Comparison of ENCODE assay signal across 16 mouse cellular contexts in genomic region chr3:35694241-35694640, GRCm38 (mm10).
"Had no signal": no experiment of that assay in that cellular context is flagged by ENCODE, and none has a peak within 500 bp of the region (broad histone marks: within the 10 kb centered on the region; RNA-seq: fewer than 3 reads in every experiment).

No protein-coding gene starts in this region.

- H3K4me1 ChIP-seq: liver, embryonic 13.5 days; liver, embryonic 15.5 days; midbrain, embryonic 13.5 days; neural tube, embryonic 12.5 days; stomach, embryonic 15.5 days had no signal

- H3K36me3 ChIP-seq: liver, embryonic 13.5 days; liver, embryonic 15.5 days; midbrain, embryonic 13.5 days; neural tube, embryonic 12.5 days; stomach, embryonic 15.5 days had no signal

- H3K9ac ChIP-seq: liver, embryonic 13.5 days; liver, embryonic 15.5 days; liver, postnatal 0 days; midbrain, embryonic 13.5 days; neural tube, embryonic 12.5 days; stomach, embryonic 15.5 days had no signal

- H3K9me3 ChIP-seq: liver, embryonic 13.5 days; liver, embryonic 15.5 days; midbrain, embryonic 13.5 days; neural tube, embryonic 12.5 days; stomach, embryonic 15.5 days had no signal

- H3K27me3 ChIP-seq: liver, embryonic 13.5 days; liver, embryonic 15.5 days; megakaryocyte, embryonic 14.5 days; midbrain, embryonic 13.5 days; neural tube, embryonic 12.5 days; stomach, embryonic 15.5 days had no signal

- ATAC-seq: liver, postnatal 0 days; midbrain, embryonic 13.5 days; midbrain, embryonic 16.5 days had no signal

- H3K4me3 ChIP-seq: liver, embryonic 13.5 days; liver, embryonic 15.5 days; megakaryocyte, embryonic 14.5 days; midbrain, embryonic 13.5 days; neural tube, embryonic 12.5 days; stomach, embryonic 15.5 days had no signal

- DNase-seq: liver, embryonic 13.5 days; liver, postnatal 0 days; lung, adult 2 months; right cerebral cortex, postnatal 14 days; thymus, adult 2 months; thymus, postnatal 25 days; thymus, postnatal 4 days had no signal

- H3K4me2 ChIP-seq: liver, embryonic 13.5 days; liver, embryonic 15.5 days; midbrain, embryonic 11.5 days; midbrain, embryonic 13.5 days; neural tube, embryonic 12.5 days; stomach, embryonic 15.5 days had no signal

- H3K27ac ChIP-seq: liver, embryonic 13.5 days; liver, embryonic 15.5 days; macrophage; midbrain, embryonic 13.5 days; neural tube, embryonic 12.5 days; stomach, embryonic 15.5 days; stomach, postnatal 0 days had no signal
